Mouse (Mus musculus): ENCODE data around the gene Il1r1.
A peak's percentile ranks its signal among the peaks of the same experiment; 100 is the strongest.

Il1r1 gene

DNA sequence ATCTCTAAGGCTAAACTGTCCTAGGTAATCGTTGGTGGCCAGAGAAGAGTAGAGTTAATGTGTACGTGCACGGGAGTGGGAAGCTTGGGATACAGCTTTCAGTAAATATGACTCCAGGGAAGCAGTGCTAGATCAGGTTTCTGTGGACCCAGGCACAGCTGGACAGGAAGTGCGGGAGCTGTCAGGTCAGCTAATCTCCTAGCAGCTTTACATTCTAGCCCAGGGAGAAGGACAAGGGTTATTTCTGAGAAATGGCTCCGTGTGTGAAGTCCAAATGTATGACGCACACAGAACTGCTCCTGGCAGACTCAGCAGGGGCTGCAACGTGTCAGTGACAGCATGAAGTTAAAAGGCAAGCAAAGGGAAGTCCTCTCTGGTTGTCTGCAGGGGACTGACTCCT lies 8.3 kb downstream of the Il1r1 start:
- no peak for DNase-seq

DNA sequence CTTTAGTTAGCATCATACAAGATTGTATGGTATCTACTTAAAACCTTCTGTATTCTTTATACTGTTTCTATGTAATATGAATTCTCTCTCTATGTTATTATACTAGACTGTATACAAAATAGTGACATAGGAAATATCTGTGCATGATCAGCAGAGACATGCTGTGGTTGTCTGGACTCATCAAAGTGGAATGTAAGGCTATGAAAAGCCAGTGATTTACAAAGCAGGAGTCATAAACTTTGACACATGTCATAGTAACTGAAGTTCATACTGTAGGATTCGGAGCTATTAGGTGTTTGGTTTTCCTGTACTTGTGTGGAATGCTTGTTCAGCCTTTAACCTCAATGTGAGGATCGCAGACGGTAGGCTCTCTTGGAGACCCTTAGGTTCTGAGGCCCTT lies 8.7 kb downstream of the Il1r1 start:
- no peak for DNase-seq

DNA sequence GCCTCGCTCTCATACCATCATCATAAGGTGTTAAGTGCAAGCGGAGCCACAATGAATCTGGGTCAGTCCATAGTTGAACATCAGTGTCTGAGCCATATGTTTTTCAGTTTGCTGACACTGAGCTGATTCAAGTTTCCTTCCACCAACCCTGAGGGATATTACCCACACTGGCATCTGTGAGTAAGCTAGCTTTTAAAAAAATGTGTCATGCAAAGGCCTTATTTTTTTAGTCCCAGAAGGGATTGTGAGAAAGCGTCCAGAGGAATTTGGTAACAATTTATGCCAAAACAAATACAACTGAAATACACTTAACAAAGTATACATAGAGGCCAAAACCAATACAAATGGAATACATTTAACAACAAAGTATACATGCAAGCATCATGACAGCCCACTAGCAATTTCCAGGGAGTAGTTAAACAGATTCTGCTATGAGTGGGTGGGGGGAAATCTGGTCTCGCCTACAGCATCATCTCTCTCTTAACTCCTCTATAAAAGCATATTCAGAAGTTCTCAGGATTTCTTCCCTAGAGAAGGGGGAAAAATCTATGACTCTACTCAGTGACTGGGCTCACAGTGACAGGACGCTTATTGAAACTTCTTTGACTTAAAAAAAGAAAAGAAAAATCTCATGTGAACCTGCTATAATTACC lies 10.8 kb downstream of the Il1r1 start:
- no peak for DNase-seq

DNA sequence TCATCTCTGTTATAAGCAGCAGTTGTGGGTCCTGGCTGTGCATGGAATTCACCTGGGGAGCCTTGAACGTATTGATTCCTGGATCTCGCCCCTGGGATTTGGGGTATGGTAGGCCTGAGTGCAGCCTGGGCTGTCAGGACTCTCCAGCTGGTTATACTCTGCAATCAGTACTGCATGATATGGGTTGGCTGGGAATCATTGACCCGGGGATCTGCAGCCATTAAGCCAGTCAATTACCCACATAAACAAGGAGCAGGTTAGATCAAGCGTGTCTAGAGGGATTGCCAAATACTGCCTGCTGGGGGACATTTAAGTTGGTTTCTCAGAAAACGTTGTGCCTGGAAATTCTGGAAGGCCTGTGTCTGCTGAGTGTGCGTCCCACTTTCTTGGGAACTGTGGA lies 11.8 kb downstream of the Il1r1 start:
- DNase-seq, result no peak

DNA sequence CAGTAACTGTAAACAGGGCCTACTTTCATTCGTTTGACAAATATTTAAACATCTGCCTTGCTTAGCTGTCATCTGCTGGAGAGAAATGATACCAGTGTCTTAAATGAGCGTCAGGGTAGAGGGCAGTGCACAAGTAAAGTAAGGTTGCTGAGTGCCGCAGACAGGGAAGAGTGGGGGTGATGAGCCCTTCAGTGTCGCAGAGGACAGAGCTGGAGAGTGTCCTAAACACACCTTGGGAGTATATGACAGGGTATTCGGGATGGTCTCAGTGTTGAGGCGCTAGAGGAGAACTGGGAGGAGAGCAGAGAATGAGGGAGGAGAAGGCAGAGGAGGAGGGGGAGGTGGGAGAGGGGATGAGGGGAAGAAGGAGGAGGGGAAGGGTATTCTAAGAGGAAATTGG lies 12.2 kb downstream of the Il1r1 start:
- DNase-seq, result no peak

DNA sequence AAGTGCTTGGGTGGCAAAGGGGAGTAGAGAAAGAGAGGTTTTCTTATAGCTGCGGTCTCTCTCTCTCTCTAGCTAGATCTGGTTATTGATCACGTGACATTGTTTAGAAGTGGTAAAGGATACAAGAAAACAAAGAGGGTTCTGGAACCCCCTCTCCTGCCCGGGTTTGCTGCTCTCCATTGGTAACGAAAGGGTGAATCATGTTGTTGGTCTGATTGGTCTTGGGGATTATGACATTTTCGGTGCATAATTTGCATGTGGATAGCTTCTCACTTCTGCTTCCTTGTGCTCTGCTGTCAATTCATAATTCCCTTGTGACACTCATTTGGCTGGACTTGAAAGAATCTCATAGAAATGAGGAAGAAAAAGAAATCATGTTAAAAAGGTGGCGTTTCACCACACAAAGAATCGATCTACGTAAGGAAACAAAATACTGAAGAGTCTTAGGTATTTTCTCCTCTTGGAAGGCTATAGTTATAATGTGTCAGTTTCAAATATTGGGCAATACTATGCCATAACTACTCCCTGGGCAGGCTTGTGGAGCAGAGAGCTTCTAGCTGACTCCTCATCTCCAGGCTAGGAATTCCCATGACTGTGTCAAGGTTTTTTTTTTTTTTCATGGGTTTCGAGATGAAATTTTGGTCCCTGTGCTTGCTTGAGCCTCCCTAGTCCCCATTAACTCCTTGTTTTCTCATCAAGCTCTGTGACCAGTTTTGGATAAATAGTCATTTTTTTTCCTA lies 15.6 kb downstream of the Il1r1 start:
- no peak for DNase-seq

DNA sequence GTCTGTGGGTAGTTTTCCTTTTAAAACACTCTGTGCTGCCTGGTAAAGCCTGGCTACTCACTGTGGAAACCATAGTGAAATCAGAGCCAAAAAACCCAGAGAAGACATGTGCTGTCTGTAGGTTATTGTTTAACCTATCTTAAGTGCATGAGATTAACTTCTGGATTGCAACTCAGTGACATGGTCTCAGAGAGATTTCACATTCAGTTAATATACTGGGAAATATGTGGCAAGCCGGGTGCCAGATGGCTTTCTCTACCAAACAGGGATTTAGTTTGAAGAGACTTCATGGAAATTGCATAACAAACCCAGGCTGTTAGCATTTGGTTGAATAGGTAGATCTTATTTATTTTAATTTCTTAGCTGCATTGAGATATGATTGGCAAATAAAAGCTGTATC lies 17.8 kb downstream of the Il1r1 start:
- DNase-seq, result no peak

DNA sequence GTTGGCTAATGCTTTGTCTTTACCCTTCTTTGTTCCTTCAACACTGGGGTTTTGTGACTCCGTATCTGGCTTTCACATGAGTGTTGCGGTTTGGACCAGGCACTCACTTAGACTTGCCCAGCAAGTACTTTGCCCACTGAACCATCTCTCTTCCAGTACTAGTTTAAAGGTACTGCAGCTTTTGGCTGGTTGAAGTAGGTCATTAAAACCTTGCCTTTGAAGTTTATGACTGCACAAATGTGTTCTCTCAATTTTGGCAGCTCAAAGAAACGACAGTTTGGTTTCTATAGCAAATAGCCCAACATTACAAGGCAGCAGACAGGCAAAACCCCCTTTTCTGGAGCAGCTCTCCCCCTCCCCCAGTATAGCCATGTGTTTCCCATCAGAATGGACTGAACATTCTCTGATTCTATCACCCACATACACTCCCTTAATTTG lies 18.7 kb downstream of the Il1r1 start:
- no peak for DNase-seq

DNA sequence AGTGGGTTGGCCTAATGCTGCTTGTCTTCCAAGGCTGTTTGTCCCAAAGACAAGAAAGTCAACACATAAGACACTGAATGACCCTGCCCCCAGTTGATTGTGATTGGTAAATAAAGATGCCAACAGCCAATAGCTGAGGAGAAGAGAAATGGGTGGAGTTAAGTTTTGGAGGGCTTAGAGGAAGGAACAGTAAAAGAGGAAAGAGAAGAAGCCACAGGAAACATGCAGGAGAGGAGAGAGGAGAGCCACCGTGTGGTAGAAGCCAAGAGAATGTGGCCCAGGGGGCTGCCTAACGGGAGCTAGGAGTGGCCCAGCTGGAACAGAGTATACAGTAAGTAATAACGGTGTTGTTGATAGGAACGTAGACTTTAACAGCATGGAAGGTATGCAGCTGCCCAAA lies 25.5 kb downstream of the Il1r1 start:
- no peak for DNase-seq

DNA sequence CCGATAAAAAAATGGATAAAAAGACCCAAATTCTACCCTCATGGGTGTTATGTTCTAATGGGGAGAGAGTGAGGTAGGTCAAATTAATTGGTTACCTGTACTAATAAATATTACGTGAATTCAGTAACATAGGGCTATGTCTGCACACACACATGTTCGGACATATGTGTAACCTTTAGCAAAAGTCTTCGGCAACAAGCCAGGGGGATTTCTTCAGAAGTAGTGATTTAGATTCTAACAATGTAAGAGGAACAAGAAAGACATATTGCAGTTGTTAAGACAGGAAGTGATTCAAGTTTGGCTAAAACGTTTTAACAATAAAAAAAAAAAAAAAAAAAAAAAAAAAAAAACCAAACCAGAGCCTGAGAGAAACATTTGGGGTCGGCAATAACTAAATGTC lies 27.6 kb downstream of the Il1r1 start:
- DNase-seq, result no peak

DNA sequence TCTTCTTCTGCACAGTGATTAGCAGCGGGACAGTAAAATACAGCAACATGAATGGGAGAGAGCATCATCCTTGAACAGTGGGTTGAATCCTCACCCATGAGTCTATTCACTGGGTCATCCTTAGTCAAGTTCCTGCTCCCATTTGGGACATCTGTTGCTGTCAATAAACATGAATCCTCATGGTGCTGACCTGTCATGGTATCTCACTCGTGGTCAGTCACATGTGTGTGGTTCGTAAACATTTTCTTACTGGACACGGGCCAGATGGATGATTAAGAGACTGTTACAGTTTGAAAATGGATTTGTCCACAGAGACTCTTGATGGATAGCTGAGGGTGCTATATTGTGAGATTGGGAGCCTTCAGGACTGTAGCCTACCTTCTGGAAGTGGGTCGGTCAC lies 29.1 kb downstream of the Il1r1 start:
- no peak for DNase-seq

DNA sequence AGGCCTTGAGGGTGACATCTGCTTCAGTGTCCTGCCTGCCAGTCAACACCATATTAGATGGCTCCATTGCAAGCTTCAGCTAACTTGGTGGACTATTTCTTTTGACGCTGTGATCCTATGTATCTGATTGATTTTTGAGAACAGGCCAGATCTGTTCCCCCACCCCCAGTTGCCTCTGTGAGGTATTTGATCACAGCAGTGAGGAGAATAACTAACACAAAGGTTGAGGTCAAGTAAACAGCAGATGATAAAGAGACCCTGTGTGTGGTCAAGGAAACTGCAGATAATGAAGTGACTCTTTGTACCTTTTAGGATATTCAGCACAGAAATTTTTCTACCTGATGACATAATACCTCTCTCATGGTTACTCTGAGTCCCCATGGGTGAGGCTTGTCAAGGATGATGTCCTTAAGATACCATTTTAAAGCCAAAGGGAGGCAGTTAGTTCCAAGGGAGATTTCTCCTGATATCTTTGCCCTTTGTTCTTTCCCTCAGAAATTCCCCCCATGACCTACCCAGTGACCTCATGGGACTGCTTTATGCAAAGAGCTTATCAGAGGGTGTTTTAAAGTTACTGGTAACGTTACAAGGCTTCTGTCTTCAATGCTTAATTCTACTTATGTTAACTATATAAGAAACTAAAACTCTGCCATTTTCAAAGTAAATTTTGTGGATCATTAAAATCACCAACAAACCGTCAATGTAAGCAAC lies 29.6 kb downstream of the Il1r1 start:
- DNase-seq, result no peak

DNA sequence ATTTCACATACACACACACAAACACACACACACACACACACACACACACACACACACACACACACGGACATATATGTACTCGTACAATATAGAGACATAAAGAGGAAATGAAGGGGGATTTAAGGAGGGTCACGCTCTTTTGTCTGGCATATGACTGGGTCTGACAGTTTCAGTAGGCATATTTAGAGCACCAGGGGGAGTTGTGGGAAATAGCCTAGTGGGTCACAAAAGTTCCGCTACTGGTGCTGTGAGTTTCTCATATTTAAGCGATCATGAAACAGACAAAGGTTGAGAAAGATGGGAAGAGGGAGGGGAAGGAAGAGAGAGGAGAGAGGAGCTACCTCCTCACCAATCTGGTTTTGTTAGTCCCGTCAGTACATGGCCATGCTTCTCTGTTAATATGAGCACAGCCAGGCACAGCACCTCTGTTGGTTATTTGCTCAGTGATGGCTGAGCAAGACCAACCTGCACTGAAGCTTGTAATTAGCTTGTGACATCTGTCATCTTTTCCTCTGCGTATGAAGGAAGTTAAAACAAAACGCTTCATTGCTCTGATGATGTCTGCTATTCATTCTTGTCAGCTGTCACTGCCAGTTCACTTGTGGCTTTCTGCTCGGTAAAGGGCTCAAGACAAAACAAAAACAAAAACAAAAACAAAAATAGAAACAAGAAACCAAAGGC lies 37.7 kb downstream of the Il1r1 start:
- no peak for DNase-seq

DNA sequence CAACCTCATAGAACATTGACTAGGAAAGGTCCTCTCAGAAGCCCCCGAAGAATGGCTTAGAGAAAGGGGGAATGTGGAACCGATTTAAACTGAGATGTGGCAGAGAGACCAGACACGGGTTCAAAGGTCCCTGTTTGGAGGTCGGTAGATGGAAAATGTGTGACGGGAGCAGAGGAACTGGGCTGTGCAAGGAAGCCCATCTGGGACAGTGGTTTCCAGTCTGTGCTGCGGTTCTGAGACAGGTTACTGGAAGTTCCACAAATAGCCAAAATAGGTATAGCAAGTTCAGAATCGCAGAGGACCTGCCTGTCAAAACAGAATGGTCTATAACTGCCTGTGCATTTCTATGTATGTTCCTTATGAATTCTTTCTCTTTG lies 38.2 kb downstream of the Il1r1 start:
- DNase-seq, result no peak

DNA sequence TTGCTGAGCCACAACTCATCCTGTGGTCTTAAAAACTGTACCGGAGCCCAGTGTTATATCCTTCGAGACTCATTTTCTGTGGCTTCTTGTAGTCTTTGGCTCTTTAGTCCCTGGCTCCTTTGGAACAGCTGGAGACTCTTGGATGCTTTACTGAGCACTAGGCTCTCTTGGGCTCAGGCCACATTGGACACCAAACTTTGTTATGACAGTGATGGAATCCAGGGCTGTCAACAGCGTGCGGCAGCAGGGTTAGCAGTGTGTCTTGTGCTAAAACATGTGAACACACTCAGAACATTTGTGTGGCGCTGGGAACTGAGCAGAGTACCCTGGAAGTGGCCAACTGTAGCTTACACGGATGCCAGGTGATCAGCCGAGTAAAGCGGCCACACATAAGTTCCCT lies 38.8 kb downstream of the Il1r1 start:
- no peak for DNase-seq

DNA sequence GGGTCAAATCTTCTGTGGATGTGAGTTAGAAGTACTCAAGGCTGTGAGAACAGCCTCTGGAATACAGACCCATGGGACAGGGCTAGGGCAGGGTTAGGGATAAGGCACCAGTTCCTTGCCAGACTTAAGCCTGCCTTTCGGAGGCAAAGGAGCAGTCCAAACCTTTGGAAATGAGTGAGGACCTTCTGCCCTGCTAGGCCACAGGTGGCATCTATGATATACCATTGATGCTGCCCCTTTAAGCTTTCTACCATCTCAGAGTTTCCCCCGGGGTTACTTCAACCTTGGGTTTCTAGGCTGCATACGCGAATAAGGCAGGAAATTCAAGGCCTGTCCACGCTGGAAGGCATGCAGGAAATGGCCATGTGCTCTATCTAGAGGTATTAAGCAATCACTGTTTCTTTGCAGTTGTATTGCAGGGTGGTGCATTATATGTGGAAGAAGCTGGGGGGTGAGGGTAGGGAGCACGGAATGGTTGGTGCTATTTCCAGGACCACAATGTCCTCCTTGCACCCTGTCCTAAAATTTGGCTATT lies 40.5 kb downstream of the Il1r1 start:
- DNase-seq, result no peak

DNA sequence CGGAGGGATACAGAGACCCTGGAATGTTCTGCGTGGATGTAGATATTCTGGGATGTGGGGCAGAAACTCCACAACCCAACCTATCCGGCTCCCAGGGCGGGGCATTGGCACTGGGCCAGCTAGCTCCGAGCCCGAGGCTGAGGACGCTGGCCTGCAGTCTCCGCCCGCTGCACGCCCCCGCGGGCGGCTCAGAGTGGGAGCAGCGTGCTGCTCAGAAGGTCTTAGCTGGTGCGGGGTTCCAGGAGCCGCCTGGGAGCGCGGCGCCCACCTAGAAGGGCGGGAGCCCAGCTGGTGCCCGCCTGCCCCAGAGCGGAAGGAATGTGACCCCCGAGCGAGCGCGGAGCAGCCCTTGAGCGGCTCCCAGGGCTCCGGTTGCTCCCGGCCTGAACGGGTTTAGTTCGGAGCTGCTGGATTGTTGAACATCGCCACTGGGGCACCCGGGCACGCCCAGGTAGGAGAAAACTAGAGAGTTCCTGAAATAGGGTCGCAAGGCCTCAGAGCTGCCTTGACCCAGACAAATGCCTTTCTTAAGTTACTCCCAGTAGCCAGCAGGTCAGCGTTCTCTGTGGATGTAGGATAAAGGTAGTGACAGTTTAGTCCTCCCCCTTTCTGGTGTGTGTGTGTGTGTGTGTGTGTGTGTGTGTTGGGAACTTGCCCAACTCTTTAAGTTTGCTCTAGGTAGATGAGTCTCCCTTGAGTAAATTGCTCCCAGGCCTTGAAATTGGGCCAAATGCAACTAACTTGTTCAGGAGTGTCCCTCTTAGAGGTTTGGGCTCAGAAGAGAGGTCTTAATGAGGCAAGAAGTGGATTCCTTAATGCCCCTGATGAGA lies 41.8 kb downstream of the Il1r1 start:
- DNase-seq, result peak; percentile 75 to 84

DNA sequence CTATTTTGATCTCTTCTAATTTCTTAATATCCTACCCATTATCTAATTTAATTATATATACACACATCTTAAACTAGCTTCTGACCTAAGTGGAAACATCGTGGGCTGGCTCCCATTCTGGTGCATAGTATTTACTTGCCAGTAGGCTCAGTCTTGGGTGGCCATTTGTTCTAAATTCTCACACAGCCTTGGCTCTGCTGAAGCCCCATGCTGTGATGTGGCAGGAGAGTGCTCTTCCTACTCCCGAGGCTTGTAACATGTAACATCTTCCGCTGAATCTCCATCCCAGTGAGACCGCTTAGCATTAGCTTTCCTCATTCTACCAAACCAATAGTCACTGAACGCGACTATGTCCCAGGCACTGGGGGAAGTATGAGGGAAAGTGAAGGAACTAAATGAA lies 43.0 kb downstream of the Il1r1 start:
- DNase-seq, result peak; percentile 45 to 60

DNA sequence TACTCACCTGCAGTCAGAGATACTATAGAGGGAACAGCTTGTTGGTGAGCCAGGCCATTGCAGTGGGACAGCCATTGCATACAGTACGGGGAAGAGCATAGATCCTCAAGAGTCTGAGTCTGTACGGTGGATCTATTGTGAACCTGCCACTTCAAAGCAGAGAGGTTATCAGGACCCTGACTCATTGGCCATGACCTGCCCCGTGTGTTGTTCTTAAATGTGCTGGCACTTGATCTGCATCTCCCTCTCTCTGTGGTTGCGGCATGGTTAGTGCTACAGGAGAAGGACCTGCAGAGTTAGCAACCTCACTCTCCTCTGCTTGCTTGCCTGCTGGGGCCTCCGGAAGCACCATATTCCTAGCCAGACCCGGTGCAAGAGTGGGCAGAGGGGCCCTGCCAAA lies 43.7 kb downstream of the Il1r1 start:
- no peak for DNase-seq

DNA sequence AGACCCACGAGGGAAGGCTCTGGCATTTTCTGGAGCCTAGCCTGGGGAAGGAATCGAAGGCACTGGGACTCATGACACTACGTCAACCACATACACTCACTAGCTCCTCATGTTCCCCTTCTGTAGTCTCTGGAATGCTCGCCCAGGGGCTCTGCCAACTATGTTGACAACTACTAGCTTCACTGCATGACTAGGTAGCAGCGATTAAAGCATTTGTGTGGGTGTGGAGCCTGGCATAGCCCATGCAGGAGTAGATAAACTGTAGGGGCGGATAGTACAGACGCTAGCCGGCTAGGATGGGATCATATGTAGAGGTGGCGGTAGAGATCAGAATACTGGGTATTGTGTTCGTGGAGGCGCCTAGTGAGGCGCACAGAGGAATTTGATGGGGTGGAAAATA lies 45.5 kb downstream of the Il1r1 start:
- no peak for DNase-seq

DNA sequence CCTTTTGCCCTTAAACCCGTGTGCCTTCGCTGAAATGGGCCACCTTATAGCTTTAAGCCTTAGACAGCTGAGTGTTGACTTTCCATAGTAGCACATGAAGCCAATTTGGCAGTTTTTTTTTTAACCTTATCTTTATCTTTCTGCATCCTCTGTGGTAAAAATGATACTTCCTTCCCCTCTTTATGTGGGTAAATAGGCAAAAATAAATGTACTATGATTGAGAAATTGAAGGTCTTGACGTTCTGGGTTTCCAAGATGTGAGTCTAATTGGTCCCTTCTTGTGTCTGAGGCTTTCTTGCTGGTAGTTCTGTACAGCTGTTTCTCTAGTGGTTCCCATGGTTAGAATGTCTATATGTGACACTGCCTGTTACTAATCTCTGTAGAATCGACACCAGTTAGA lies 46.2 kb downstream of the Il1r1 start:
- DNase-seq, result no peak

DNA sequence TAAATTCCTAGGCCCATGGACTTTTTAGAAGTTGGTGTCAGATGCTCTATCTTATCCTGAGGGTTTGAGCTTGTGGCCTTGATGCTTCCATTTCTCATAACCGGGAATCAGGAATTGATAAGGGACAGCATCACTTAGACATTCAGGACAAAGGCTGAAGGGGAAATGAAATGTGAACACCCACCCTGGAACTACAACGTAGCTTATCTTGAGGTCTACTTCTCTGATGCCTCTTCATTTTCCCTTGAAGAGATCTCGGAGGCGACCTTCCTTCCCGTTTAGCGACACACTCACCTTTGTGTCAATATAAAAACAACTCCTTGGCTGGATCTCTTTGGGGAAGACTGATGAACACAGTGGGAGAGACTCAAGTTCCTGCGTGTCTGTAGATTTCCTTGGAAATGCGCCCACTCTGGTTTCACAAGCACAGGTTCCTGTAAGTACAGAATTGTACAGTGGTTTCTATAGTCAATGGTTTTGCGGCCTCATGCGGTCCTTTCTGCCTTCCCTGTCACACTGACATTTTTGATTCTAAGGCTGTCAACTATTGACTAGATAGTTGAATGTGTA lies 46.7 kb downstream of the Il1r1 start:
- no peak for DNase-seq

All from cerebellum, postnatal 25 days (tissue).